Mouse (Mus musculus) lung, postnatal 14 days (tissue): ENCODE data around the gene Cadm1.

ENCODE experiments used
- DNase-seq: peaks from one replicate; pipeline ENCODE4 v3.0.0; 2021

The Cadm1 gene

GRCm38 (mm10) chr9:47805658-47806057, 275.7 kb downstream of the Cadm1 start:
- no peak for DNase-seq

GRCm38 (mm10) chr9:47825668-47826067, 295.7 kb downstream of the Cadm1 start:
- DNase-seq, result no peak

GRCm38 (mm10) chr9:47828762-47829161, 298.8 kb downstream of the Cadm1 start:
- DNase-seq, result peak; percentile 22

GRCm38 (mm10) chr9:47829204-47829603, 299.2 kb downstream of the Cadm1 start:
- DNase-seq, result no peak

GRCm38 (mm10) chr9:47829846-47830245, 299.9 kb downstream of the Cadm1 start:
- peak; percentile 44 for DNase-seq

GRCm38 (mm10) chr9:47831412-47831811, 301.4 kb downstream of the Cadm1 start:
- DNase-seq, result no peak

GRCm38 (mm10) chr9:47838170-47838569, 308.2 kb downstream of the Cadm1 start:
- DNase-seq, result no peak

GRCm38 (mm10) chr9:47838890-47839691, 309.1 kb downstream of the Cadm1 start:
- peak; percentile 18 for DNase-seq

GRCm38 (mm10) chr9:47839692-47840025, 309.7 kb downstream of the Cadm1 start:
- no peak for DNase-seq

GRCm38 (mm10) chr9:47843328-47843727, 313.4 kb downstream of the Cadm1 start:
- no peak for DNase-seq

- no peak for DNase-seq
Measured at GRCm38 (mm10) chr9:47846275-47846674, 316.3 kb downstream of the Cadm1 start.

- DNase-seq, result no peak
Measured at GRCm38 (mm10) chr9:47846926-47847325, 317.0 kb downstream of the Cadm1 start.

- no peak for DNase-seq
Measured at GRCm38 (mm10) chr9:47847797-47848196, 317.8 kb downstream of the Cadm1 start.

- no peak for DNase-seq
Measured at GRCm38 (mm10) chr9:47848745-47849144, 318.8 kb downstream of the Cadm1 start.

GRCm38 (mm10) chr9:47856311-47856710, 326.3 kb downstream of the Cadm1 start:
- peak; percentile 50 for DNase-seq

- DNase-seq, result no peak
Measured at GRCm38 (mm10) chr9:47857235-47857634, 327.3 kb downstream of the Cadm1 start.

- DNase-seq, result no peak
Measured at GRCm38 (mm10) chr9:47858134-47858533, 328.2 kb downstream of the Cadm1 start.

- DNase-seq, result no peak
Measured at GRCm38 (mm10) chr9:47858778-47859395, 328.9 kb downstream of the Cadm1 start.

- DNase-seq, result no peak
Measured at GRCm38 (mm10) chr9:47860994-47861393, 331.0 kb downstream of the Cadm1 start.

GRCm38 (mm10) chr9:47861783-47862182, 331.8 kb downstream of the Cadm1 start:
- no peak for DNase-seq

GRCm38 (mm10) chr9:47866001-47866400, 336.0 kb downstream of the Cadm1 start:
- DNase-seq, result no peak

- no peak for DNase-seq
Measured at GRCm38 (mm10) chr9:47867474-47867873, 337.5 kb downstream of the Cadm1 start.

GRCm38 (mm10) chr9:47869661-47870060, 339.7 kb downstream of the Cadm1 start:
- DNase-seq, result no peak

- DNase-seq, result no peak
Measured at GRCm38 (mm10) chr9:47876557-47877206, 346.7 kb downstream of the Cadm1 start.
